Mouse (Mus musculus) hindbrain, embryonic 14.5 days (tissue): ENCODE data around the gene Gtdc1. TPM values are rescaled to one million over a fixed set of nuclear protein-coding genes. Genes with fewer than 3 reads are reported as not detected.
"Not testable (repeated sequence)": the region's sequence is repeated elsewhere in the genome, so short reads cannot be mapped to it uniquely, and the experiment has no call there.

Experiments
- ATAC-seq: fragments of 200-750 bp; cut with Nextera tagmentation; 2 replicates; pipeline ENCODE4 v1.8.0; 2017; ENCODE audit warnings: moderate number of reproducible peaks, mild to moderate bottlenecking, moderate TSS enrichment, moderate library complexity; ENCODE audit not compliant: low FRiP score
- DNase-seq: peaks from one replicate; pipeline ENCODE4 v3.0.0-alpha.2; 2015; ENCODE audit warnings: low spot score
- H3K27ac ChIP-seq: fragments of 300-500 bp; sonication (generic); 2 replicates; pipeline ENCODE4 v1.5.1; 2014; ENCODE audit warnings: mild to moderate bottlenecking, moderate library complexity
- H3K27me3 ChIP-seq: fragments of 300-500 bp; sonication (generic); 2 replicates; pipeline ENCODE4 v1.6.1; 2014; ENCODE audit warnings: mild to moderate bottlenecking, low read length, mixed read lengths; ENCODE audit not compliant: control insufficient read depth, insufficient read depth
- H3K36me3 ChIP-seq: fragments of 300-500 bp; sonication (generic); replicated peaks from 2 replicates; pipeline ENCODE4 v1.6.1; 2014; ENCODE audit not compliant: control insufficient read depth, insufficient read depth
- H3K4me1 ChIP-seq: fragments of 300-500 bp; sonication (generic); replicated peaks from 2 replicates; pipeline ENCODE4 v1.6.1; 2014; ENCODE audit warnings: antibody characterized with exemption, low read length, mixed read lengths; ENCODE audit not compliant: control insufficient read depth, insufficient read depth
- H3K4me2 ChIP-seq: fragments of 300-500 bp; sonication (generic); replicated peaks from 2 replicates; pipeline ENCODE4 v1.6.1; 2014; ENCODE audit warnings: mild to moderate bottlenecking, moderate library complexity
- H3K4me3 ChIP-seq: fragments of 300-500 bp; sonication (generic); replicated peaks from 2 replicates; pipeline ENCODE4 v1.5.1; 2014; ENCODE audit warnings: mild to moderate bottlenecking, low read length
- H3K9ac ChIP-seq: fragments of 300-500 bp; sonication (generic); 2 replicates; pipeline ENCODE4 v1.6.1; 2014
- H3K9me3 ChIP-seq: fragments of 300-500 bp; sonication (generic); 2 replicates; pipeline ENCODE4 v1.6.1; 2016; ENCODE audit warnings: low read length; ENCODE audit not compliant: control insufficient read depth
- WGBS: fragments of 180-500 bp; shearing (Covaris S2); extraction: QIAGEN DNeasy Blood & Tissue Kit; methylation state at CpG from one replicate; pipeline ENCODE4 v1.1.7; 2014; 5-methylcytosine and 5-hydroxymethylcytosine counted together
- polyA plus RNA-seq: library from polyadenylated mRNA; unstranded; fragments of >200 nt; fragmentation: Nextera tagmentation; extraction: Ambion mirVana; gene quantifications from 2 replicates; pipeline ENCODE4 v1.2.1, GENCODE M21; 2014

Gene Gtdc1
- polyA plus RNA-seq, 1 experiment from 2014 or later = 23.7 TPM

GRCm38 (mm10) chr2:44599653-44600052 is 327.8 kb downstream of the Gtdc1 start:
- DNase-seq, H3K4me1 ChIP-seq, H3K4me2 ChIP-seq, ATAC-seq, H3K27ac ChIP-seq, H3K9ac ChIP-seq, H3K4me3 ChIP-seq, H3K27me3 ChIP-seq, H3K36me3 ChIP-seq, H3K9me3 ChIP-seq: not testable (repeated sequence)
- 96% methylated on average over 3 of the region's 3 CpGs for WGBS

GRCm38 (mm10) chr2:44594276-44594675 is 333.2 kb downstream of the Gtdc1 start:
- H3K9ac ChIP-seq = no peak overlapping the region
- DNase-seq (no peak), ATAC-seq (no peak)
- no peak overlapping the region for H3K4me2 ChIP-seq
- no peaks in the 10 kb centered on the region for H3K9me3 ChIP-seq
- WGBS = 68% methylated on average over 1 of the region's 1 CpGs
- no peak overlapping the region for H3K4me3 ChIP-seq
- H3K4me1 ChIP-seq = no peaks in the 10 kb centered on the region
- H3K36me3 ChIP-seq = no peaks in the 10 kb centered on the region
- H3K27ac ChIP-seq = no peak overlapping the region
- no peaks in the 10 kb centered on the region for H3K27me3 ChIP-seq

- Histone ChIP-seq H3K9ac (no peak overlapping the region), H3K27me3 (no peaks in the 10 kb centered on the region), H3K36me3 (no peaks in the 10 kb centered on the region), H3K4me2 (no peak overlapping the region), H3K27ac (no peak overlapping the region), H3K4me3 (no peak overlapping the region), H3K9me3 (no peaks in the 10 kb centered on the region), H3K4me1 (no peaks in the 10 kb centered on the region)
- DNase-seq (no peak), ATAC-seq (0 out of 2 replicates have a peak, but pooled peaks have one; percentile 60)
- 54% methylated on average over 4 of the region's 4 CpGs for WGBS
Measured at GRCm38 (mm10) chr2:44590881-44591280, 336.6 kb downstream of the Gtdc1 start.

- H3K4me3 ChIP-seq = no peak overlapping the region
- H3K27ac ChIP-seq = no peak overlapping the region
- no peak overlapping the region for H3K4me2 ChIP-seq
- no peaks in the 10 kb centered on the region for H3K36me3 ChIP-seq
- DNase-seq (no peak), ATAC-seq (no peak)
- H3K4me1 ChIP-seq = no peaks in the 10 kb centered on the region
- no peak overlapping the region for H3K9ac ChIP-seq
- 0 out of 2 replicates have a peak, but pooled peaks cover 7% of the 10 kb centered on the region for H3K9me3 ChIP-seq
- no peaks in the 10 kb centered on the region for H3K27me3 ChIP-seq
Measured at GRCm38 (mm10) chr2:44584061-44584460, 343.4 kb downstream of the Gtdc1 start.

- H3K27me3 ChIP-seq = no peaks in the 10 kb centered on the region
- H3K9ac ChIP-seq = no peak overlapping the region
- H3K27ac ChIP-seq = no peak overlapping the region
- H3K4me1 ChIP-seq = no peaks in the 10 kb centered on the region
- no peak overlapping the region for H3K4me3 ChIP-seq
- DNase-seq (no peak), ATAC-seq (no peak)
- H3K9me3 ChIP-seq = 0 out of 2 replicates have a peak, but pooled peaks cover 7% of the 10 kb centered on the region
- H3K4me2 ChIP-seq = no peak overlapping the region
- H3K36me3 ChIP-seq = no peaks in the 10 kb centered on the region
Measured at GRCm38 (mm10) chr2:44583491-44583890, 344.0 kb downstream of the Gtdc1 start.

- H3K4me1 ChIP-seq = no peaks in the 10 kb centered on the region
- H3K27me3 ChIP-seq = no peaks in the 10 kb centered on the region
- no peaks in the 10 kb centered on the region for H3K9me3 ChIP-seq
- H3K4me2 ChIP-seq = no peak overlapping the region
- H3K27ac ChIP-seq = no peak overlapping the region
- WGBS = 53% methylated on average over 3 of the region's 3 CpGs
- DNase-seq (no peak), ATAC-seq (no peak)
- H3K4me3 ChIP-seq = no peak overlapping the region
- no peak overlapping the region for H3K9ac ChIP-seq
- no peaks in the 10 kb centered on the region for H3K36me3 ChIP-seq
Measured at GRCm38 (mm10) chr2:44571810-44572209, 355.6 kb downstream of the Gtdc1 start.

- Histone ChIP-seq H3K4me3 (no peak overlapping the region), H3K27ac (no peak overlapping the region), H3K4me1 (no peaks in the 10 kb centered on the region), H3K36me3 (no peaks in the 10 kb centered on the region), H3K9ac (no peak overlapping the region), H3K9me3 (no peaks in the 10 kb centered on the region), H3K27me3 (no peaks in the 10 kb centered on the region), H3K4me2 (no peak overlapping the region)
- DNase-seq = no peak
- ATAC-seq = no peak
- 21% methylated on average over 9 of the region's 9 CpGs for WGBS
Measured at GRCm38 (mm10) chr2:44571156-44571555, 356.3 kb downstream of the Gtdc1 start.

- no peaks in the 10 kb centered on the region for H3K27me3 ChIP-seq
- H3K4me2 ChIP-seq = no peak overlapping the region
- H3K9ac ChIP-seq = no peak overlapping the region
- H3K4me3 ChIP-seq = no peak overlapping the region
- no peaks in the 10 kb centered on the region for H3K9me3 ChIP-seq
- ATAC-seq = no peak
- H3K27ac ChIP-seq = no peak overlapping the region
- 68% methylated on average over 7 of the region's 7 CpGs for WGBS
- H3K36me3 ChIP-seq = no peaks in the 10 kb centered on the region
- DNase-seq = no peak
- H3K4me1 ChIP-seq = no peaks in the 10 kb centered on the region
Measured at GRCm38 (mm10) chr2:44569140-44569952, 358.1 kb downstream of the Gtdc1 start.

GRCm38 (mm10) chr2:44564776-44565692 is 362.4 kb downstream of the Gtdc1 start:
- no peaks in the 10 kb centered on the region for H3K4me1 ChIP-seq
- H3K9ac ChIP-seq = no peak overlapping the region
- no peak overlapping the region for H3K4me3 ChIP-seq
- H3K36me3 ChIP-seq = no peaks in the 10 kb centered on the region
- no peak overlapping the region for H3K27ac ChIP-seq
- H3K9me3 ChIP-seq = no peaks in the 10 kb centered on the region
- 89% methylated on average over 16 of the region's 16 CpGs for WGBS
- H3K27me3 ChIP-seq = no peaks in the 10 kb centered on the region
- DNase-seq (no peak), ATAC-seq (no peak)
- H3K4me2 ChIP-seq = no peak overlapping the region
